Mouse (Mus musculus) thymus, postnatal 14 days (tissue): ENCODE measurements around the gene Xylt1.

Source experiments
- DNase-seq: peaks from one replicate; pipeline ENCODE4 v3.0.0; 2021

The Xylt1 gene

DNA sequence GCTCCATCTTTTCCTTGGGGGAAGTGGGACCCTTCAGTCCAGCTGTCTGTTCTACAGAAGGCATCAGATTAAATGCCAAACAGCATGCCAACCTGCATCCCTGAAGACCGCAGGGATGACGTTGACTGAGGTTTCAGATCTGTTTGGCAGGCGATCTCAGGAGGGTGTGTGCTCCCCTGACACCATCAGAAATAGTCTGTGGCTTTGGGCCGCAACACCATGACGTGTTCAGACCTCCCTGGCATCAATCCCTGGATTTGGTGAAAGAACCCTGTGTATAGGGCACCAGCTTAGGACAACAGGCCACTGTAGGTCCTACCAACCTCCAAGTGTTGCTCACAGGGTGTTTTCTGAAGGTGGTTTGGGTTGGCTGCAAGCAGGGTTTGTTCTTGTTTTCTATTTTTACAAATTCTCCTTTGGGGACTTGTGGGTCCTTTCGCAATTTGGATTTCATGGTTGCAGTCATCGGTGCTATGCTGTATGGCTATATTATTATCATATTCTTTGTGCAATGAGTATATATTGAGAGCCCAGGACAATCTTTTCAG, 104.3 kb downstream of the Xylt1 start:
- no peak for DNase-seq

DNA sequence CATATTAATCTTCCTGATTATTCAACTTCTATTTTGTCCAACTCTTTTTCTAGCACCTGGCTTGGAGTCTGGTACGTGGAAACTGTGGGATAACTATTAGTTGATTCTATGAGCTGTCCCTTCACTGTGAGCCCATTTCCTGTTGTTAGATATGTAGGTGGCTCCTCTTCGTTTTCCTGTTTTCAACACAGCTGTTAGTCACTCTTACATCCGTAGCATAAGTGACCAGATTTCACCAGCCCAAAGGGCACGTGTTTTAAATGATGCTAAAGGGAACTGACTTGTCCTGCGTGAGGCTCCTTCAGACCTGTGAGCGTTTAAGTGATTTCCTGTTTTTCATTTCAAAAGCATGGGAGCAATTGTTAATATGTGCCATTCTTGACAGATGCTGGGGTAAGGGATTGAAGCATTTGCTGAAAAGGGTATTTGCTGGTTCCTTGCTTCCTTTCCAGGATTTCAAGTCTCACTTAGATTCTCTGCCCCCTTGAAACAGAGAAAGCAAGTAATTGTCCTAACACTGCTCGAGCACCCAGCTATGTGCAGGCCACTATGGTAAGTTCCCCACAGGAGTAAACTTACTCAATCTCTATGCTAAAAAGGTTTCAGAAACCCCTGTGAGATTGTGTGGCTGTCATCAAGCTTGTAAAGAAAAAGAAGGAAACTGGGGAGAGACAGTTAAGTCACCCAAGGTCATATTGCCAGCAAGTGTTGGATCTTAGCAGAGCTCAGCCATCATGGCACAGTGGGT, 105.8 kb downstream of the Xylt1 start:
- no peak for DNase-seq

DNA sequence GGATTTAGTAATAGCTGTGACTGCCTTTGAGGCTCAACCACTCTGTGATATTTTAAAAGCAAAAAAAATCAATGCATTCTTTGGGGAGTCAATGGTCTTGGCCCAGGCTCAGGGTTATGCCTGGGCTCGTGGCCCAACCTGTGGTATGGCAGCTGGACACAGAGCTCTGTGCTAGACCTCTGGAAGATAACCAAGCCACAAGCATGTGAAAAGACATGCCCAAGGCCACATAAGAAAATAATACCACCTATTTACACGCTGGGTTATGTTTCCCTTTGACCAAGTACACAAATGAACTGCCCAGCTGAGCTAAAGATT, 106.4 kb downstream of the Xylt1 start:
- DNase-seq: no peak

DNA sequence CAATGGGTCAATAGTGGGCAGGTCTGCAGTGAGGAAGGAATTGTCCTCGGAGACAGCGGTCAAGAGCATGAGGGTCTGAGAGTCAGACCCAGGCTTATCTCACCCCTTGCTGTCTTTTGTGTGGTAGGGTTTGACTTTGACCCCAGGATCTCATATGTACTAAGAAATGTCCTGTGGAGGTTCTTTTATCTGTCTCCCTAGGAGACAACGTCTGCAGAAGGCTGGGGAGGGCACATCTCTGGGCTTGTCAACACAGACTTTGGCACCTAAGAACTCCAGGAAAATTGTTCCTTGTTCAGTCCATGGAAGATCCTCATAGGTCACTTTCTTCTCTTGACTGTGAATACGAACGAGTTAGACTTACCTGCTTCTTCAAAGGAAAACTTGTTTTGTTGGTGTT, 109.2 kb downstream of the Xylt1 start:
- no peak for DNase-seq

DNA sequence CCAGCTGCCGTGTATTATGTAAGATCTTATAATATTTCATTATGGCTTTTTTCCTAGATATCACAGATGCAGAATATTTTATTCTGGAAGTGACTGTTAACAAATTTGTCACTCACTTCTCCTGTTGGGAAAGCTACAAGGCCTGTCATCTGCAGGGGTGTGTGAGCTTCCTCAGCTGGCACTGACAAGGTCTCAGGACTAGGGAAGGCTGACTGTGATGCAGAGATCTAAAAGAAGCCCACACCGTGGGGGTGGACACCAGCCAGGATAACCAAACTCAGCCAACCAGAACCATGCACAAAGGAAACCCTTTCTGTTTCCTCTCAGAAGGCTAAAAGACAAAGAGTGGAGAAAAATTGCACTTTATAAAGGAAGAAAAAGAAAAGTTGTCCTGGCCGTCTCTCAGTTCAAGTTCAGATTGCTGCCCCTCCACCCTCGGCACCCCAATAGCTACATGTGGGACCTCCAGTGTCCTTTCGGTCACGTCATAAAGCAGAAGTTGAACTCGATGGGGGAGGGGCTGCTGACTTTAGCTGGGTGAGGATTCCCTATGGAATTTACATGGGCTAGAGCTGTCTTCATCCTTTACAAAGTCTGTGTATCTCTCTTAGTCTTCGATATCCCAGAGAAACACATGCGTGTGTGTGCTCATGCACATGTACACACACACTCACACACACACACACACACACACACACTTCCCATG, 109.9 kb downstream of the Xylt1 start:
- DNase-seq: no peak

DNA sequence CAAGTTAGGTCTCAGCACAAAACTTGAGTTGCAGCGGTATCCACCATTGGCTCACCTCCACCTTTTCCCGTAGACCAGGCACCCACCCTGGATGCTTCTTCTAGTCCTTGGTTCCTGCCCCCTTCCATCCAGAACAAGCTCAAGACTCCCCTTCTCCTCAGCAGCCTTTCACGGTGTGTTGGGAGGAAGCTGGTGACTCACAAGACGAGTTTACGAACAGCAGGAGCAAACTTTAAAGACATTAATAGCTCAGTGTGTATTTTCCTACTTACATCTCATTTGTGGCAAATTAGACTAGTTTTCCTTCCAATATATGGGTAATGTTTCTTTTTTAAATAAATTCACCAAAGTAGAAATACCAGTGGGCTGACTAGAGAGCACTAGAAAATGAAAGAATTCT, 110.7 kb downstream of the Xylt1 start:
- DNase-seq: no peak

DNA sequence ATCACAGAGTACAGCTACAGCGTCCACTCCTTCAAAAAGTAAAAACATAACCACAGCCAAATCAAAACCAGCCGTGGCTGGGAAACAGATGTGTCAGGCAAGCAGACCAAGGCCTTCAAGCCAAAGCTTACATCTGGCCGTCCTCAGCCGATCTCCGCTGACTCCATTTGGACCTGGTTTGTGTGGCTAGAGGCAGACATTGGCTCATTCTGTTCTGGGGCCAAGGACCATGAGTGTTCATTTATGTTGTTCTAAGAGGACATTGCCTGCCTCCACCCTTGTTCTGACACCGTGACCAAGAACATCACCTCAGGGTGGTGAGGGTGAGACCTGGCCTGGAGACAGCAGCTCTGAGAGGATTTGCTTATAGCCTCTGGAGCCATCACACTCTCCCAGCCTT, 113.4 kb downstream of the Xylt1 start:
- no peak for DNase-seq

DNA sequence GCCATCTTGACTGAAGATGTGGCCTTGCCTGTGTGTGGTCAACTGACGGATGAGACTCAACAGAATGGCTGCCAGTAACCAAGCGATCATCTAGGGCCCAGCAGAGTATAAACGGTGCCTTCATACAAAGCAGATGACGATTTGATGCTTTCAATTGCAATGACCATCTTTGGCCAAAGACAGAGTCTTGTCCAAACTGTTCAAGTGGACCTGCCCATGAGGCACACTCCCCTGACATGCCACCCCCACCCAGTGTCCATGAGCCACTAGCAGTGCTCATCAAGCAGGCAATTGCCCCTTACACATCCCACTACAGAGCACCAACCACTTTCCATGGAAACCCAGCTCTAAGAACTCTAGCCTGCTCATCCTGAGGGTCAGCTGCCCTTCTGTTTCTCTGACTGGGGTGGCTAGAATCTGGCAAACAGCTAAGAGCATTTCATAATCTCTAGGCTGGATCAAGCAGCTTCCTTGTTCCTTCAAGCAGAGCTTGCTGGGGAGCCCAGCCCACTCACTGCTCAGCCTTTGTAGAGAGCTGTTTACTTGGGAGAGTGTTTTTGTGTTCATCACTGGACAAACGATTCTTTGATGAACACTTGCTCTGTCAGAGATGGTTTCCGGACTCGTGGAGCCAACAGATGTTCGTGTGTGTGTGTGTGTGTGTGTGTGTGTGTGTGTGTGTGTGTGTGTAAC, 114.0 kb downstream of the Xylt1 start:
- DNase-seq: no peak

DNA sequence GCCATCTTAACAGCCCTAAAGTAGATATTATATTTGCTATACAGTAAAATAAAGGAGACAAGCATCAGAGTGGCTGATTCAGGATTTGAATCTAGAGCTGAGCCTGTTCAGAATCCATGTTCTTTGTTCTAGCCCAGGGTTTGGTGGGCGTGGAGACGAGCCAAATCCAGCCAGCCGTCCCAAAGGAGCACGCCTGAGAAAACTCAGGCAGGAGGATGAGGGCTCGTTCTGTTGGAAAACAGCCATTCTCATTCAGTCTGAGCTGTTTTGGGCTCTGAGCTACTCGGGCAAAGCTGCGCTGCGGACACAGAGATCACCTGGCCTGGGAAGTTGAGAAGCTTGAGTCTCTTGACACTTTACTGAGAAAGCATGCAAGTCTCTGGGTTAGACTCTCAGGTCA, 115.0 kb downstream of the Xylt1 start:
- DNase-seq: no peak

DNA sequence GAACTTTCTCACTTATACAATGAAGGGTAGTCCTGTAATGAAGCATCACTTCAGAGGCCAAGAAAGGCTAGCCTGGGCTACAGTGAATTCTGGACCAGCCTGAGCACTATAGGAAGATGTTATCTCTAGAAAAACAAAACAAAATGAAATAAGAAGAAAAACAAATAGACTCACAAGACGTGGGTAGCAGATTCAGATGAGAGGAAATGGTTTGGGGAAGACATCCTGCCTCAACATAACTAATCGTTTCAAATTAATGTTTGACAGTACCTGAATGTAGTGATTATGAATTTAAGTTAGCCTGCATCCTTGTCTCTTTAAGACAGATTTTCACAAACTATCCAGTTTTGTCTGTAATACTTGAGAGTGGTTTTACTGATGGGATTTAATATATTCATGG, 117.4 kb downstream of the Xylt1 start:
- no peak for DNase-seq

DNA sequence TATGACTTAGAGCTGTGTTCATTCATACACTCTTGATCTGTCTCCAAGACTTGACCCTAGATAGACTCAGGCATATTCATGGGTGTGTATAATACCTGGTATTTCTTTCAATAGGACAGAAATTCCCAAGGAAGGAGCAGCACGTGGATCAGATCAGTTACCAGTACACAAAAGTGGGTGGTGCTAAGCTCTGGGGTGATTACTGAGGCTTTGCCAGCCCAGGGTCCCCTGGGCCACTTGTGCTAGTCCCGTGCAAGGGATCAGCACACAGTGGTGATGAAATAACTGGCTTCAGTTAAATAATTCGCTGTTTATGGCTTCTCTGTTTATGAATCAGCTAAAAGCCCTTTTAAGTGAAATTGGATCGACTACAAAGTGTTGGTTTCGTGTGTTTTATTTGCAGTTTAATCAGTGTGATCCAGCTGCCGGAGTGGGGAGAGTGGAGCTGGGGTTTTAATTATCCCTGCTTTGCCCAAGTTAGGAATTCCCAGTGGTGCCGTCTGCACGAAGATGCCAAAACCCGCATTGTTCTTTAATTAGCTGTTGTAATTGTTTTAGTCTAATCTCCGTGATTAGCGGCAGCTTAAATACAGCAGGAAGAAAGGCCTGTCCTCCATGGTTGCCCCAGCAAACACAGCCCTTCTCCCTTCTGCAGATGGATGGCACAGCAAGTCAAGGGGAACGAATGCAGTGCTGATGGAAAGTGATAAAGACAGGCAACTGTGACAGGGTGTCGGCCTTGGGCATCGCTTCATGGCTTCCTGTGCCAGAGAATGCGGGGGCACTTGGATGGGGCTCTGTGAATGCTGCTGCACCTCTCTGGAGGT, 120.8 kb downstream of the Xylt1 start:
- no peak for DNase-seq

DNA sequence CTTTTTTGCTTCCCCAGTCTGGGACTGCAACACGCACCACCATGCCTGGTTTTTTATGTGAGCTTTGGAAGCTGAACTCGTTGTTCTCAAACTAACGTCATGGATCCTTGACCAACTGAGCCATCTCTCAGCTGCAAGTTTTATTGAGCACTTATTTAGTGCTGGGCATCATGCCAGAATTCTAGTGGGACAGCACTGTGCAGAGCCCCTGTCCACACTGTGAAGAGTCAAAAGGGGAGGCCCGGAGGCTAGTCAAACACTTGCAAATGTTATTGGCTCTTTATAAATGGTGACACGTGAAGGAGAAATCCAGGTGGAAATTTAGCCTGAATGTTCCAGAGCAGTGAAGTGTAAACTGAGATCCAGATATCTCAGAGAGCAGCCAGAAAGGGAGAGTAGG, 121.6 kb downstream of the Xylt1 start:
- no peak for DNase-seq

DNA sequence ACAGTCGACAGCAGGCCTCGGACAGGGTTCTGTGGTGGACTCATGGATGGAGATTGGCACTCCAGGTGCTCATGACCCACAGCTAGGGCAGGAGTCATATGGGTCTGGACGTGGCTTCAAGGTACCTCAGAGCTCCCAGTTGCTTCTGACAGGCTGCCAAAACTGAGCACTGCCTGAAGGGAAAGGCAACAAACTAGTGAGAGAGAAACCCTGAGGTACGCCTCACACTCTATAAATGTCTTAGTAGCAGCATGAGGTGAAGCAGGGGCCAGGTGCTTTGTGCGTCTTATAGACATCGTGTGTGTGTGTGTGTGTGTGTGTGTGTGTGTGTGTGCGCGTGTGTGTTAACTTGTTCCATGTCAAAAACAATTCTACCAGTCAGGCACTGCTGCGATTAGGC, 122.9 kb downstream of the Xylt1 start:
- no peak for DNase-seq

DNA sequence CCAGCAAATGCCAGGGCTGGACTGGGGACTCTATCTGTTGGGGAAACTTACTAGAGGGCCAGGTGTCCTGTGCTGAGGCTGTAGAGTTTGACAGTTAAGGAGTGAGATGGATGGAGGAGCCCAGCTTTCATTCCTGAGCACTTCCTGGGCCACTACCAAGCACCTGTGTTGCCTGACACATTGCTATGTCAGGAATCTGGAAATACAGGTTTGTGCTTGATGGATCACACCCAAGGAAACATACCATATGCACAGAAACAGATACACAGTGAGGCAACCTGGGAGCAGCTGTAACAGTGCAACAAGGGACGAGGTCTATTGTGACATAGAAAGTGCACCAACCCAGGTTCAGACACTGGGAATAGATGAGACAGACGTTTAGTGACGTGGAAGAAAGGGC, 125.0 kb downstream of the Xylt1 start:
- no peak for DNase-seq

DNA sequence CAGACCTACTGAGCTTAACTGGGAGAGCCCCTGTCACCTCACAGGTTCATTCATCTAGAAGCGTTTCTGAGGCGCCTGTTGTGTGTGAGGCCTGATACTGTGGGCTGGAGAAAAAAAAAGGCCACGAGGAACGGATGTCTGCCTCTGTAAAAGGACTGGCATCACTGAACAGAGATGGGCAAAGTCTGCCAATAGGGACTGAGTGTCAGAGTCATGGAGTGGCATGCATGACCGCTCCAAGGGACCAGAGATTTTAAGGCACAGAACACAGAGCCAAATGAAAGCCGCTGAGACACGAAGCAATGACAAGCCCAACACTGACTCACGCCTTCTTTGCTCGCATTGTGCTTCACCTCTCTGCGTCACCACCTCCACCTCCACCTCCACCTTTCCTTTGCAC, 126.6 kb downstream of the Xylt1 start:
- DNase-seq: no peak

DNA sequence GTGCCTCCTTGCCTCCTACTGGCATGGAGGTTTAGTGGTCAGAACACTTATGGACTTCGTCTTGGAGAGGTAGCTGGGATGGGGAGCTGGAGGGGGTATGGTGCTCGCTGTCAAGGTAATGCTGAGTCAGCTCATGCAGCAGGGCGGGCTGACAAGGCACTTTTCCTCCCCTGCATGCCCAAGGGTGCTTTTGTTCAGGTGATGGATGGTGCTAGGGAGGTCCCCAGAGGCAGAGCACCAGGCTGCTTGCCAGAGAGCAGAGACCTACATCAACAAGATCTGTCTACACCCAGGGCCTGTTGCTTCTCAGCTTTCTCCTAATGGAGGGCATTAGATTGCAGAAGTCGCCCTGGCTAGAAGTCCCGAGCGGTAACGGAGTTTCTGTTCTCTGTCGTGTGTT, 127.3 kb downstream of the Xylt1 start:
- DNase-seq: no peak

DNA sequence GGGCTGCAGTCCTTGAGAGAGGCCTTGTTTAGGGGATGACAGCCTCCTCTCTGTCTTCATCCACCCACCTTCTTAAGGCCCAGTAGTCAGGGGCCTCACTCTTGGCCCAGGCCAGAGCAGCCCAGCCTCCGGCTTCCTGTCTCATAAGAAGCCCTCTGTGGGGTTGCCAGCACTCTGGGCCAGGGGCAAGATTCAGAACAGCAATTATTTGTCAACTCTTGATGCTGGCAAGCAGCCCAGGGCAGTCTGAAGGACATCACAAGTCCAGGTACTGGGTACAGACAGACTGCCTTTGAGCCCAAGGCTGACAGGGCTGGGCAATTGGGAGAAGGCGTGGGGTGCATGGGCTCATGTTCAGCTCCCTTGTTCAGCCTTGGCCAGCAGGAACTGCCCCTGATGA, 129.3 kb downstream of the Xylt1 start:
- no peak for DNase-seq

DNA sequence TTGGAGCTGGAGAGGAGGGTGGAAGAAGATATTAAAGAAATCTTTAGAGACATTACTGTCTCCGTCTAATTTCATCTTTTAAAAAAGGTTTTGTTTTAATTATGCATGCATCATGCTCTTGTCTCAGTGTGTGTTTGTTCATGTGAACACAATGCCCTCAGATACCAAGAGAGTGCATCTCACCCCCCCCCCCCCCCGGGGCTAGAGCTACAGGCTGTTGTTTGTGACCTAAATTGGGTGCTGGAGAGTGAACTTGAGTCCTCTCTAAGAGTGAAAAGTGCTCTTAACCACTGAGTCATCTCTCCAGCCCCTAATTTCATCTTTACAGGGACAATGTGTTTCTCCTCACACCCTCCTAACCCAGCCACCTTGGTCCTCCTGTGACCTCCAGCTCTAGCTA, 131.5 kb downstream of the Xylt1 start:
- DNase-seq: no peak

DNA sequence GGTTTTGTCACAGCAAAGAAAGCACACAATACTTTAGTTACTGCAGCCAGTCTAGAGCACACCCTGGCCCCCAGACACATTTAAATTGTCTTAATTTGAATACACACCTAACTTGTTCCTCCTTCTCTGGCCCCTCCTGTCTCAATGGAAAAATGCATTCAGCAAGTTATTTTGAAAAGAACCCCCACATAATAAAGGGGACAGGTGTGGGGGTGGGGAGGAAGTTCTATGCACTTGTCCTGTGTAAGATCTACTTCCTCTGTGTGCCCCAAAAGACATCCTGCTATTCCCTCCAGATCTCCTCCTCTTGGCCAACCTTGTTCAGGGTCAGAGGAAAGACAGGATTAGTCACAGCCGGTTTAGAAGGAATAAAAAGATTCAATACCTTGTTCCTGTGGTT, 135.0 kb downstream of the Xylt1 start:
- DNase-seq: peak; percentile 16

DNA sequence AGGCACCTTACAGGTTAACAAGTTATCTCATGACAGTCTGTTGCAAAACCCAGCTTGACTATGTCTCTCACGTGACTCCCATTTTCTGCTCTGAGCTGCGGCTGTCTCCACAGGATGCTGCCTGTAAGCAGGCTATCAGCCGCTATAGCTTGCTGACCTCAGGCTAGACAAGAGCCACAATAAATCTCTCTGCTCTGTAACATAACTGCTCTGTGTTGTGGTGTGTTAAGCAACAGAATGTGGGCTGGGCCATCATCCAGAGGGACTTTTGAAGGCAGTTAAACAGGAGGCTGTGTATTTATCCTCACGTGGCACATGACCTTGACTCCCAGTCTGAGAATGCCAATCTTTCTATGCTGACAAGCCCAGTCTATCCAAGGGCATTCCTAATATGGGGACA, 136.1 kb downstream of the Xylt1 start:
- DNase-seq: no peak

DNA sequence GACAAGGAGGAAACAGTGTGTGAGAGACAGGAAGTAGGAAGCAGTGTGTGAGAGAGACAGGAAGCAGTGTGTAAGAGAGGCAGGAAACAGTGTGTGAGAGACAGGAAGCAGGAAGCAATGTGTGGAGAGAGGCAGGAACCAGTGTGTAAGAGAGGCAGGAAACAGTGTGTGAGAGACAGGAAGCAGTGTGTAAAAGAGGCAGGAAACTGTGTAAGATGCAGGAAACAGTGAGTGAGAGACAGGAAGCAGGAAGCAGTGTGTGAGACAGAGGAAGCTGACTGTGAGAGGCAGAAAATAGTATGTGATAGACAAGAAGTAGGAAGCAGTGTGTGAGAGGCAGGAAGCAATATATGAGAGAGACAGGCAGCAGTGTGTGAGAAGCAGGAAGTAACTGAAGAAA, 140.6 kb downstream of the Xylt1 start:
- no peak for DNase-seq

DNA sequence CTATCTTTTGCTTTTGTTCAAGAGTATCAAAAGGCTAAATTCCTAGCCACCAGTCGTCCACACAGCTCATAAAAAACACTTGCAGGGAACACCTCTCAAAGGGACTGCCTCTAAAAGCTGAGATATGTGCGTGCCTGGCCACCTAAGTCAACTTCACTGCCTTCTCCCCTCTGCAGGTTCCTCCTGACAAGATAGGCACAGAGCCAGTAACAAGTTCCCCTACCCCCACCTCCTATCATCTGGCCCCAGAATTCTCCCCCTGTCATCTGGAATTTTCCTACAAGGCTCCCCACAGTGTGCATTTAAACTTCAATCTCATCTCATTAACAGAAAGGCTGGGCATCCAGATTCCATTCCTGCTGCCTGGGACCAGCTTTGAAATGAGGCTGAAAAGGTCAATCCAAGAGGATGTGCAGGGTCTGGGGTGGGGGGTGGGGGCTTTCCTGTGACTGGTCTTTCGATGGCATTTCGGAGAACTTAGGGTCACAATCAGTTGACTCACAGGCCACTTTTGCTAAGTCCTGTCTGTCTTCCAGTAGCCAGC, 141.4 kb downstream of the Xylt1 start:
- DNase-seq: no peak
